8 mouse cellular contexts compared by ENCODE assay signal in the genomic region with DNA sequence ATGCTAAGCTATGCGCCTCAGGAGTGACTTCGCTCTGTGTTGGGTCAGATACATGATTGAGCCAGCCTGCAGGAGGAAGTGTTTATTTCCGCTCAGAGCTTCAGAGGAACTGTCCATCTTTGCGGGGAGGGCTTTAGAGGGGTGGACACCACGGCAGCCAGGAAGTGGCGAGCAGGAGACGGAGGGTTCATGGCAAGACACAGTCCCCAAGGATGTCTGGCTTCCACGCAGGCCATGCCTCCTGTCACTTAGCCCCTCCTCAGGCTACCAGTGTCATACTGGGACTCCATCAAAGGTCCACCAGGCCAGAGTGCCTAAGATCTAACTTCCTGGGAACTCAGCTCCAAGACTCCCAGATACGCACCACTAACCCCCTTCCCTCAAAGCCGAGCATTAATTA. TPM values are rescaled to one million over a fixed set of nuclear protein-coding genes. Genes with fewer than 3 reads are reported as not detected.
DNase-seq lines count a peak whose midpoint lies in the region; ATAC-seq lines count a peak whose summit lies in the region.

No protein-coding gene starts in this region.

- WGBS in neural tube, embryonic 13.5 days: 81% methylated on average over 10 of the region's 10 CpGs
- 57% methylated on average over 10 of the region's 10 CpGs for WGBS in liver, embryonic 13.5 days (ENCODE audit: insufficient replicate concordance)

- no peaks in the 10 kb centered on the region; the same call in none of the 2 replicates for H3K36me3 ChIP-seq in neural tube, embryonic 13.5 days
- peaks cover 100% of the 10 kb centered on the region for H3K36me3 ChIP-seq in liver, embryonic 13.5 days

- H3K27me3 ChIP-seq in neural tube, embryonic 13.5 days: no peaks in the 10 kb centered on the region
- H3K27me3 ChIP-seq in liver, embryonic 13.5 days: no peaks in the 10 kb centered on the region

- no peak for ATAC-seq in neural tube, embryonic 13.5 days (ENCODE audit: low read depth)
- ATAC-seq in liver, embryonic 13.5 days (ENCODE audit: low read depth): peak; percentile 36
- ATAC-seq in neutrophil, adult 5-6 weeks (ENCODE audit: extremely low read depth, insufficient number of reproducible peaks, low FRiP score, poor library complexity, severe bottlenecking): peak; percentile 72
- no peak for ATAC-seq in frontal cortex, adult (ENCODE audit: low TSS enrichment)

- peak overlapping the region; percentile 35; the same call in 1 of the 2 replicates for H3K27ac ChIP-seq in neural tube, embryonic 13.5 days (replicated peaks)
- peak overlapping the region; percentile 50; the same call in 1 of the 2 replicates for H3K27ac ChIP-seq in liver, embryonic 13.5 days

- no peaks in the 10 kb centered on the region for H3K9me3 ChIP-seq in neural tube, embryonic 13.5 days
- no peaks in the 10 kb centered on the region for H3K9me3 ChIP-seq in liver, embryonic 13.5 days (replicated peaks)

- no peak overlapping the region for H3K4me2 ChIP-seq in neural tube, embryonic 13.5 days
- no peak overlapping the region for H3K4me2 ChIP-seq in liver, embryonic 13.5 days

- no peak overlapping the region for H3K9ac ChIP-seq in neural tube, embryonic 13.5 days
- H3K9ac ChIP-seq in liver, embryonic 13.5 days: no peak overlapping the region

- no peak overlapping the region for H3K4me3 ChIP-seq in neural tube, embryonic 13.5 days
- H3K4me3 ChIP-seq in liver, embryonic 13.5 days (replicated peaks): no peak overlapping the region

- intact Hi-C loops in heart, postnatal 25 days (cut with DNase I): no loop called here
- intact Hi-C loops in left cerebral cortex, postnatal 36 days (cut with DNase I): no loop called here

- DNase-seq in neural tube, embryonic 10.5 days (ENCODE audit: extremely low spot score, low spot score): no peak
- DNase-seq in heart, postnatal 25 days (ENCODE audit: low spot score): peak; percentile 31
- DNase-seq in liver, embryonic 13.5 days: no peak
- DNase-seq in left cerebral cortex, postnatal 36 days (ENCODE audit: low spot score in 2 of 2): no peak
- DNase-seq in layer of hippocampus, postnatal 36 days: no peak

- H3K4me1 ChIP-seq in neural tube, embryonic 13.5 days (replicated peaks): peaks cover 15% of the 10 kb centered on the region; the same call in 1 of the 2 replicates
- peaks cover 20% of the 10 kb centered on the region for H3K4me1 ChIP-seq in liver, embryonic 13.5 days (replicated peaks)

RNA-seq across cellular contexts. Expression of gene Prkab1, which starts 46.6 kb away (rescaled TPM):
- 45.9 and 49.4 TPM in 2 replicates for polyA plus RNA-seq in neural tube, embryonic 13.5 days (2015; fragmentation: Nextera tagmentation; extraction: Ambion mirVana)
- total RNA-seq in heart, postnatal 25 days (2021): 10 to 100 TPM; 47.0 to 49.6 TPM
- polyA plus RNA-seq in liver, embryonic 13.5 days (2015; fragmentation: Nextera tagmentation; extraction: Ambion mirVana): 76.1 and 81.9 TPM in 2 replicates
- total RNA-seq in neutrophil, adult 5-6 weeks (2017): 43.3 and 48.2 TPM in 2 replicates
- total RNA-seq in left cerebral cortex, postnatal 36 days (2021): 10 to 100 TPM; 26.1 to 27.0 TPM
- total RNA-seq in layer of hippocampus, postnatal 36 days (2021): 10 to 100 TPM; 16.4 to 17.5 TPM

Comparison
In these comparisons a context has a peak if more than half of its experiments do, and no peak if none do; other contexts are left out.
1. ATAC-seq: peak in liver, embryonic 13.5 days (single experiment) and neutrophil, adult 5-6 weeks (single experiment); none in neural tube, embryonic 13.5 days (single experiment) and frontal cortex, adult (single experiment).